Mouse (Mus musculus): ENCODE data around the gene Ciita.

The Ciita gene

GRCm38 (mm10) chr16:10515953-10516572, 36.2 kb downstream of the Ciita start:
- DNase-seq (ENCODE audit: low spot score in 2 of 2): no peak

- DNase-seq (ENCODE audit: low spot score in 2 of 2): no peak
These were observed 38.2 kb downstream of the Ciita start for GRCm38 (mm10) chr16:10518030-10518429.

- DNase-seq (ENCODE audit: low spot score in 2 of 2): peak; percentile 15 to 68
These were observed 41.2 kb downstream of the Ciita start for GRCm38 (mm10) chr16:10520908-10521614.

- DNase-seq (ENCODE audit: low spot score in 2 of 2): peak; percentile 16 to 33
These were observed 43.0 kb downstream of the Ciita start for GRCm38 (mm10) chr16:10522811-10523210.

GRCm38 (mm10) chr16:10523650-10524049, 43.8 kb downstream of the Ciita start:
- no peak for DNase-seq (ENCODE audit: low spot score in 2 of 2)

GRCm38 (mm10) chr16:10524866-10525609, 45.2 kb downstream of the Ciita start:
- no peak for DNase-seq (ENCODE audit: low spot score in 2 of 2)

- DNase-seq (ENCODE audit: low spot score in 2 of 2): no peak
These were observed 45.7 kb downstream of the Ciita start for GRCm38 (mm10) chr16:10525610-10525980.

- DNase-seq (ENCODE audit: low spot score in 2 of 2): no peak
These were observed 47.3 kb downstream of the Ciita start for GRCm38 (mm10) chr16:10527046-10527644.

GRCm38 (mm10) chr16:10528382-10528781, 48.5 kb downstream of the Ciita start:
- no peak for DNase-seq (ENCODE audit: low spot score in 2 of 2)

- DNase-seq (ENCODE audit: low spot score in 2 of 2): no peak
These were observed 50.3 kb downstream of the Ciita start for GRCm38 (mm10) chr16:10530179-10530578.

GRCm38 (mm10) chr16:10533781-10534180, 53.9 kb downstream of the Ciita start:
- no peak for DNase-seq (ENCODE audit: low spot score in 2 of 2)

GRCm38 (mm10) chr16:10534567-10534966, 54.7 kb downstream of the Ciita start:
- DNase-seq (ENCODE audit: low spot score in 2 of 2): no peak

GRCm38 (mm10) chr16:10536323-10536722, 56.5 kb downstream of the Ciita start:
- DNase-seq (ENCODE audit: low spot score in 2 of 2): no peak

- no peak for DNase-seq (ENCODE audit: low spot score in 2 of 2)
These were observed 57.1 kb downstream of the Ciita start for GRCm38 (mm10) chr16:10536961-10537360.

- peak in 1 of 2 experiments; percentile 10 for DNase-seq (ENCODE audit: low spot score in 2 of 2)
These were observed 61.1 kb downstream of the Ciita start for GRCm38 (mm10) chr16:10540763-10541597.

- DNase-seq (ENCODE audit: low spot score in 2 of 2): peak; percentile 9 to 33
These were observed 61.7 kb downstream of the Ciita start for GRCm38 (mm10) chr16:10541598-10541930.

GRCm38 (mm10) chr16:10542266-10542665, 62.4 kb downstream of the Ciita start:
- DNase-seq (ENCODE audit: low spot score in 2 of 2): peak; percentile 21 to 29

- peak; percentile 78 to 96 for DNase-seq (ENCODE audit: low spot score in 2 of 2)
These were observed 63.0 kb downstream of the Ciita start, which contains the start of gene Dexi for GRCm38 (mm10) chr16:10542698-10543365. Dexi (minus strand) TSS chr16:10543054.

GRCm38 (mm10) chr16:10544995-10545622, 65.2 kb downstream of the Ciita start, which contains the start of gene Clec16a:
Clec16a (plus strand) TSS chr16:10545339.
- peak; percentile 97 for DNase-seq (ENCODE audit: low spot score in 2 of 2)

- no peak for DNase-seq (ENCODE audit: low spot score in 2 of 2)
These were observed 67.0 kb downstream of the Ciita start for GRCm38 (mm10) chr16:10546865-10547264.
